9 mouse cellular contexts compared by ENCODE assay signal in the genomic region with DNA sequence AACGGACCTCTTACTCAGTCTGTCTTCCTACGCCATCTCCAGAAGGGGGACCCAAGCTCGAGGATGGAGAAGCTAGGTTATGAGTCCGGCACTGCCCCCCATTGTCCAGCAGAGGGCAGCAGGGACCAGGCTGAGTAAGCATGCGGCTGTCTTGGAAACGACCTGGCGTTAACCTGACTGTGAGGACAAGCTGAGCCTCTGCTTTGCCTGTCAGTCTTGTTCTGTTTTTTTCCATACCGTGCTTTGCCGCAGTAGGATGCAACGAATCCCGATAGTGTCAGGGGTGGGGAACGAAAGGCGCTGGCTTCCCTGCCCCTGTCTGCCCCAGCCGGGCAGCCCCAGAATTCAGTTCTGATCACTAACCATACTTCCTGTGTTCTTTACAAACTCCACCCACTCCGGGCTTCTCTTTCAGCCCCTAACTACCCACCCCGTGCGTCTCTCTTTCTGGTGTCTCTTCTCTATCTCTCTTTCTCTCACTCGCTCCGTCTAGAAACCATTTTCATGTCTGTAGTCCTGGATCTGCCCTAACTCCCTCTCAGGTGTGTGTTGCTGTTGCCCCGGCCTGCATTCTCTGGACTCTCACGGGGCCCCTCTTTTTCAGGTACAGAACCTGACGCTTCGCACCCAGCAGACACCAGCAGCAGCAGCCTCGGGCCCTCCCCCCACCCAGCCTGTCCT. TPM values are rescaled to one million over a fixed set of nuclear protein-coding genes. Genes with fewer than 3 reads are reported as not detected.
A peak's percentile ranks its signal among the peaks of the same experiment; 100 is the strongest.
DNase-seq lines count a peak whose midpoint lies in the region; ATAC-seq and TF ChIP-seq lines count a peak whose summit lies in the region.
"Had no signal": no experiment of that assay in that cellular context is flagged by ENCODE, and none has a peak within 500 bp of the region (broad histone marks: within the 10 kb centered on the region; RNA-seq: fewer than 3 reads in every experiment).

No protein-coding gene starts in this region.

- H3K27ac ChIP-seq in brown adipose tissue, adult 24 weeks (replicated peaks; ENCODE audit: low read depth, low read length): no peak overlapping the region
- H3K27ac ChIP-seq in heart, embryonic 14.5 days (replicated peaks in 1 of 2; ENCODE audit: control insufficient read depth in 1 of 2, insufficient read depth in 1 of 2, low read depth in 2 of 2, low read length in 2 of 2): no peak overlapping the region
- H3K27ac ChIP-seq in liver, embryonic 13.5 days: no peak overlapping the region; the same call in 1 of the 2 replicates
- peak overlapping the region; percentile 49; the same call in 1 of the 2 replicates for H3K27ac ChIP-seq in neural tube, embryonic 11.5 days (ENCODE audit: low read depth, low read length)
- peak overlapping the region; percentile 65 for H3K27ac ChIP-seq in stomach, postnatal 0 days (replicated peaks)
- H3K27ac ChIP-seq: macrophage had no signal

- 0 out of 2 replicates have a peak, but pooled peaks have one; percentile 20 for ATAC-seq in heart, embryonic 14.5 days (ENCODE audit: insufficient number of reproducible peaks, insufficient read depth, low FRiP score, low read depth)
- ATAC-seq in liver, embryonic 13.5 days (ENCODE audit: low read depth): peak; percentile 66
- ATAC-seq in neural tube, embryonic 11.5 days (ENCODE audit: insufficient read depth, low FRiP score, low TSS enrichment): 0 out of 2 replicates have a peak, but pooled peaks have one; percentile 17
- ATAC-seq in stomach, postnatal 0 days (ENCODE audit: low FRiP score, low TSS enrichment): peak; percentile 79

- peak; percentile 100 for TF ChIP-seq CTCF in stomach, postnatal 0 days (IDR thresholded peaks at IDR 0.05; ENCODE audit: low read depth)

- no peak for TF ChIP-seq EP300 in stomach, postnatal 0 days (optimal IDR thresholded peaks at IDR 0.05)

- no peaks in the 10 kb centered on the region for H3K4me1 ChIP-seq in brown adipose tissue, adult 24 weeks (ENCODE audit: control insufficient read depth, insufficient read depth, insufficient read length, low read length)
- H3K4me1 ChIP-seq in heart, embryonic 14.5 days (ENCODE audit: control insufficient read depth in 2 of 2, insufficient read depth in 2 of 2, low read length in 2 of 2): peaks cover 21 to 28% of the 10 kb centered on the region in 2 experiments
- peaks cover 50% of the 10 kb centered on the region for H3K4me1 ChIP-seq in liver, embryonic 13.5 days (replicated peaks)
- H3K4me1 ChIP-seq in neural tube, embryonic 11.5 days (ENCODE audit: control insufficient read depth, insufficient read depth, low read length): peaks cover 37% of the 10 kb centered on the region
- H3K4me1 ChIP-seq in stomach, postnatal 0 days (replicated peaks; ENCODE audit: control insufficient read depth, insufficient read depth): peaks cover 13% of the 10 kb centered on the region

- H3K36me3 ChIP-seq in heart, embryonic 14.5 days (ENCODE audit: control insufficient read depth, insufficient read depth, low read length): no peaks in the 10 kb centered on the region
- H3K36me3 ChIP-seq in liver, embryonic 13.5 days: no peaks in the 10 kb centered on the region
- no peaks in the 10 kb centered on the region; the same call in 1 of the 2 replicates for H3K36me3 ChIP-seq in neural tube, embryonic 11.5 days (ENCODE audit: control insufficient read depth, insufficient read depth, low read length)
- H3K36me3 ChIP-seq in stomach, postnatal 0 days (ENCODE audit: control insufficient read depth, insufficient read depth, low read length): no peaks in the 10 kb centered on the region

- DNase-seq in CD4-positive, CD25-positive, alpha-beta regulatory T cell, adult 2 months (ENCODE audit: low read depth, low spot score): peak; percentile 96
- DNase-seq in fat pad, adult 2 months (ENCODE audit: extremely low read depth, low read depth, low spot score): peak; percentile 47
- DNase-seq in kidney, postnatal 14 days: peak; percentile 95
- peak; percentile 79 for DNase-seq in liver, embryonic 13.5 days
- DNase-seq in neural tube, embryonic 11.5 days (ENCODE audit: low spot score): peak; percentile 95
- peak; percentile 92 for DNase-seq in stomach, postnatal 0 days (ENCODE audit: low spot score)

- H3K9ac ChIP-seq in heart, embryonic 14.5 days (ENCODE audit: low read length): peak overlapping the region; percentile 56; the same call in 1 of the 2 replicates
- peak overlapping the region; percentile 55 for H3K9ac ChIP-seq in liver, embryonic 13.5 days
- H3K9ac ChIP-seq in neural tube, embryonic 11.5 days (ENCODE audit: low read length): peak overlapping the region; percentile 26; the same call in 1 of the 2 replicates
- peak overlapping the region; percentile 31; the same call in 1 of the 2 replicates for H3K9ac ChIP-seq in stomach, postnatal 0 days (ENCODE audit: low read length)

- no peaks in the 10 kb centered on the region for H3K9me3 ChIP-seq in heart, embryonic 14.5 days (ENCODE audit: control insufficient read depth, low read length)
- no peaks in the 10 kb centered on the region for H3K9me3 ChIP-seq in liver, embryonic 13.5 days (replicated peaks)
- H3K9me3 ChIP-seq in neural tube, embryonic 11.5 days (ENCODE audit: control insufficient read depth, low read length): no peaks in the 10 kb centered on the region
- H3K9me3 ChIP-seq in stomach, postnatal 0 days (ENCODE audit: control insufficient read depth, low read length): no peaks in the 10 kb centered on the region

- peaks cover 25% of the 10 kb centered on the region for H3K27me3 ChIP-seq in heart, embryonic 14.5 days (ENCODE audit: control insufficient read depth, insufficient read depth, low read length)
- H3K27me3 ChIP-seq in liver, embryonic 13.5 days: peaks cover 10% of the 10 kb centered on the region
- no peaks in the 10 kb centered on the region for H3K27me3 ChIP-seq in neural tube, embryonic 11.5 days (ENCODE audit: control insufficient read depth, insufficient read depth, low read length)
- no peaks in the 10 kb centered on the region for H3K27me3 ChIP-seq in stomach, postnatal 0 days (ENCODE audit: control insufficient read depth, insufficient read depth, low read length)

- 0 out of 2 replicates have a peak overlapping the region, but pooled peaks have one; percentile 15 for H3K4me3 ChIP-seq in brown adipose tissue, adult 24 weeks (ENCODE audit: insufficient read depth, low read depth, low read length)
- peak overlapping the region; percentile 35 to 40 for H3K4me3 ChIP-seq in heart, embryonic 14.5 days (ENCODE audit: control insufficient read depth in 1 of 2, insufficient read depth in 1 of 2, low read depth in 1 of 2, low read length in 2 of 2)
- peak overlapping the region; percentile 50 for H3K4me3 ChIP-seq in liver, embryonic 13.5 days (replicated peaks)
- 0 out of 2 replicates have a peak overlapping the region, but pooled peaks have one; percentile 3 for H3K4me3 ChIP-seq in neural tube, embryonic 11.5 days (ENCODE audit: low read depth, low read length)
- peak overlapping the region; percentile 25 for H3K4me3 ChIP-seq in stomach, postnatal 0 days (ENCODE audit: low read depth, low read length)

- 6% methylated on average over 24 of the region's 24 CpGs for WGBS in heart, embryonic 14.5 days
- WGBS in liver, embryonic 13.5 days (ENCODE audit: insufficient replicate concordance): 5% methylated on average over 24 of the region's 24 CpGs
- 8% methylated on average over 24 of the region's 24 CpGs for WGBS in neural tube, embryonic 11.5 days
- WGBS in stomach, postnatal 0 days: 10% methylated on average over 24 of the region's 24 CpGs

- peak overlapping the region; percentile 83 for H3K4me2 ChIP-seq in heart, embryonic 14.5 days (ENCODE audit: low read length)
- peak overlapping the region; percentile 72 for H3K4me2 ChIP-seq in liver, embryonic 13.5 days
- peak overlapping the region; percentile 38 for H3K4me2 ChIP-seq in neural tube, embryonic 11.5 days (ENCODE audit: low read depth)
- peak overlapping the region; percentile 57 for H3K4me2 ChIP-seq in stomach, postnatal 0 days (replicated peaks; ENCODE audit: low read depth)

RNA-seq across cellular contexts. Expression of a gene that starts 43.6 kb away (rescaled TPM):
- polyA plus RNA-seq in brown adipose tissue, adult 24 weeks (2012; ENCODE audit: insufficient read depth, insufficient read length, missing spikeins): not detected in 2 replicates
- 0.12 and 0.13 TPM in 2 replicates for polyA plus RNA-seq in heart, embryonic 14.5 days (2014; fragmentation: Nextera tagmentation; extraction: Ambion mirVana)
- not detected in 2 replicates for polyA plus RNA-seq in liver, embryonic 13.5 days (2015; fragmentation: Nextera tagmentation; extraction: Ambion mirVana)
- polyA plus RNA-seq in neural tube, embryonic 11.5 days (2014; fragmentation: Nextera tagmentation; extraction: Ambion mirVana): 0.33 and 0.45 TPM in 2 replicates
- polyA plus RNA-seq in stomach, postnatal 0 days (2015; fragmentation: Nextera tagmentation; extraction: Ambion mirVana): 0.02 TPM in 1 of 2 replicates, not detected in the other
- polyA plus RNA-seq: macrophage had no signal

RNA-seq across cellular contexts. Expression of a gene that starts 57.1 kb away (rescaled TPM):
- 18.9 and 22.4 TPM in 2 replicates for polyA plus RNA-seq in brown adipose tissue, adult 24 weeks (2012; ENCODE audit: insufficient read depth, insufficient read length, missing spikeins)
- 42.5 and 43.2 TPM in 2 replicates for polyA plus RNA-seq in heart, embryonic 14.5 days (2014; fragmentation: Nextera tagmentation; extraction: Ambion mirVana)
- 9.9 and 12.9 TPM in 2 replicates for polyA plus RNA-seq in liver, embryonic 13.5 days (2015; fragmentation: Nextera tagmentation; extraction: Ambion mirVana)
- polyA plus RNA-seq in neural tube, embryonic 11.5 days (2014; fragmentation: Nextera tagmentation; extraction: Ambion mirVana): 109 and 123 TPM in 2 replicates
- polyA plus RNA-seq in stomach, postnatal 0 days (2015; fragmentation: Nextera tagmentation; extraction: Ambion mirVana): 27.1 and 31.1 TPM in 2 replicates

Comparison
In these comparisons a context has a peak if more than half of its experiments do, and no peak if none do; other contexts are left out.
1. H3K27ac ChIP-seq: peak in neural tube, embryonic 11.5 days (single experiment) and stomach, postnatal 0 days (single experiment); none in brown adipose tissue, adult 24 weeks (single experiment), heart, embryonic 14.5 days (0 of 2) and liver, embryonic 13.5 days (single experiment).
2. ATAC-seq: peak in every context shown above with its lines; median percentile 79 in stomach, postnatal 0 days; 66 in liver, embryonic 13.5 days; 20 in heart, embryonic 14.5 days; 17 in neural tube, embryonic 11.5 days.
3. Peak in every context shown above with its lines, with median percentiles within 50 percentile points of each other: DNase-seq, H3K4me3 ChIP-seq, H3K4me2 ChIP-seq and H3K9ac ChIP-seq.